Mouse (Mus musculus) stomach, postnatal 0 days (tissue): ENCODE data around the gene Ifrd2.

ENCODE experiments used
- CTCF ChIP-seq: IDR thresholded peaks from 2 replicates; pipeline ENCODE4 v1.5.1; 2016; ENCODE audit warnings: antibody characterized with exemption, low read depth, mild to moderate bottlenecking, moderate library complexity
- EP300 ChIP-seq: optimal IDR thresholded peaks from 2 replicates; pipeline ENCODE3; 2016; ENCODE audit warnings: antibody characterized with exemption

GRCm38 (mm10) chr9:107547957-107548356 lies 39.5 kb upstream of the Ifrd2 start:
- no peak for TF ChIP-seq EP300
- no peak for TF ChIP-seq CTCF
